Mouse (Mus musculus): ENCODE data around the gene Insig2.

DNA sequence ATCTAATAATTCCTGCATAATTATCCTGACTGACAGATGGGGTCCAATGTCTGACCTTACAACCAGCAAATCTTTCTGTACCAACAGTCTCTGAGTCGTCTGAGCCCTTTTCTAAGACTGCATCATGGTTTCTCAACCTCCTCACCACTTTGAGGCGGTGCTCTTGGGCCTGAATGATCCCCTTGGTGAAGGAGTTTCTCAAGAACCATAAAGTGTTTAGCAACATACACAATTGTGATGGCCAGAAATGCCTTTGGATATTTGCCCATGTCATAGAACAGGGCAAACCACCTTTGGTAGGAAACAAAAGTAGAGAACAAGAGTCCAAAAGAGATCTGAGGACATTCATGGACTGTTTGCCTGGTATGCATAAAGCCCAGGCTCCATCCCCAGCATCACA lies 41.2 kb upstream of the Insig2 start:
- TF ChIP-seq CTCF (IDR thresholded peaks at IDR 0.05; ENCODE audit: control insufficient read depth, insufficient read depth, insufficient replicate concordance, low read depth, low read length) = no peak
- no peak for TF ChIP-seq POLR2A (IDR thresholded peaks at IDR 0.05; ENCODE audit: control insufficient read depth, low read depth, low read length)
